Mouse (Mus musculus): ENCODE results near the gene Wnt5a. TPM values are rescaled to one million over a fixed set of nuclear protein-coding genes. Genes with fewer than 3 reads are reported as not detected.
A peak's percentile ranks its signal among the peaks of the same experiment; 100 is the strongest.

The Wnt5a gene
- polyA plus RNA-seq (2015; fragmentation: Nextera tagmentation; extraction: Ambion mirVana), result 137 and 154 TPM in 2 replicates

GRCm38 (mm10) chr14:28504101-28505050 lies at the start of gene Wnt5a:
TSS of gene Wnt5a (plus strand) at chr14:28504750.
- peak within 1 kb of the TSS; percentile 100 for H3K27ac ChIP-seq
- H3K4me2 ChIP-seq (replicated peaks), result peak within 1 kb of the TSS; percentile 90
- under 1% methylated on average over 53 of the region's 53 CpGs for WGBS
- H3K27me3 ChIP-seq, result peaks cover 3% of the 10 kb centered on the region; the same call in 1 of the 2 replicates
- peaks cover 45% of the 10 kb centered on the region for H3K4me1 ChIP-seq
- H3K36me3 ChIP-seq, result no peaks in the 10 kb centered on the region
- ATAC-seq (ENCODE audit: low FRiP score, low read depth), result peak; percentile 46; the same call in 1 of the 2 replicates
- H3K4me3 ChIP-seq, result peak within 1 kb of the TSS; percentile 89
- peak within 1 kb of the TSS; percentile 99 for H3K9ac ChIP-seq
- no peaks in the 10 kb centered on the region for H3K9me3 ChIP-seq

GRCm38 (mm10) chr14:28456372-28457076 lies 48.0 kb upstream of the Wnt5a start:
- Histone ChIP-seq H3K4me1 (peaks cover 16% of the 10 kb centered on the region), H3K36me3 (no peaks in the 10 kb centered on the region), H3K9me3 (no peaks in the 10 kb centered on the region), H3K4me3 (no peak overlapping the region), H3K9ac (no peak overlapping the region), H3K27ac (no peak overlapping the region), H3K27me3 (0 out of 2 replicates have a peak, but pooled peaks cover 3% of the 10 kb centered on the region), H3K4me2 (replicated peaks) (no peak overlapping the region)
- ATAC-seq (ENCODE audit: low FRiP score, low read depth), result no peak
- 74% methylated on average over 7 of the region's 7 CpGs for WGBS

GRCm38 (mm10) chr14:28457428-28457827 lies 47.1 kb upstream of the Wnt5a start:
- no peak overlapping the region for H3K27ac ChIP-seq
- no peak overlapping the region for H3K4me3 ChIP-seq
- no peak for ATAC-seq (ENCODE audit: low FRiP score, low read depth)
- H3K4me2 ChIP-seq (replicated peaks), result no peak overlapping the region
- 0 out of 2 replicates have a peak, but pooled peaks cover 3% of the 10 kb centered on the region for H3K27me3 ChIP-seq
- H3K9me3 ChIP-seq, result no peaks in the 10 kb centered on the region
- H3K36me3 ChIP-seq, result no peaks in the 10 kb centered on the region
- 55% methylated on average over 3 of the region's 3 CpGs for WGBS
- peaks cover 12% of the 10 kb centered on the region for H3K4me1 ChIP-seq
- no peak overlapping the region for H3K9ac ChIP-seq

- H3K27ac ChIP-seq, result peak overlapping the region; percentile 83
- no peaks in the 10 kb centered on the region for H3K9me3 ChIP-seq
- 0 out of 2 replicates have a peak, but pooled peaks have one; percentile 44 for ATAC-seq (ENCODE audit: low FRiP score, low read depth)
- H3K9ac ChIP-seq, result no peak overlapping the region
- peak overlapping the region; percentile 12; the same call in 1 of the 2 replicates for H3K4me2 ChIP-seq (replicated peaks)
- H3K4me1 ChIP-seq, result peaks cover 72% of the 10 kb centered on the region
- H3K27me3 ChIP-seq, result no peaks in the 10 kb centered on the region
- H3K36me3 ChIP-seq, result no peaks in the 10 kb centered on the region
- WGBS, result 15% methylated on average over 5 of the region's 5 CpGs
- no peak overlapping the region for H3K4me3 ChIP-seq
Observed at GRCm38 (mm10) chr14:28467956-28468355, 36.6 kb upstream of the Wnt5a start.

GRCm38 (mm10) chr14:28469696-28470095 lies 34.9 kb upstream of the Wnt5a start:
- WGBS, result 7% methylated on average over 4 of the region's 4 CpGs
- Histone ChIP-seq H3K9me3 (no peaks in the 10 kb centered on the region), H3K27ac (no peak overlapping the region; the same call in 1 of the 2 replicates), H3K4me1 (peaks cover 78% of the 10 kb centered on the region), H3K4me3 (no peak overlapping the region), H3K36me3 (no peaks in the 10 kb centered on the region), H3K9ac (no peak overlapping the region), H3K27me3 (no peaks in the 10 kb centered on the region), H3K4me2 (replicated peaks) (no peak overlapping the region; the same call in 1 of the 2 replicates)
- ATAC-seq (ENCODE audit: low FRiP score, low read depth), result no peak

GRCm38 (mm10) chr14:28470212-28470611 lies 34.3 kb upstream of the Wnt5a start:
- Histone ChIP-seq H3K4me1 (peaks cover 78% of the 10 kb centered on the region), H3K4me3 (no peak overlapping the region), H3K9ac (no peak overlapping the region; the same call in 1 of the 2 replicates), H3K36me3 (no peaks in the 10 kb centered on the region), H3K9me3 (no peaks in the 10 kb centered on the region), H3K27ac (peak overlapping the region; percentile 28; the same call in 1 of the 2 replicates), H3K27me3 (no peaks in the 10 kb centered on the region), H3K4me2 (replicated peaks) (0 out of 2 replicates have a peak overlapping the region, but pooled peaks have one; percentile 9)
- 19% methylated on average over 6 of the region's 6 CpGs for WGBS
- no peak for ATAC-seq (ENCODE audit: low FRiP score, low read depth)

- Histone ChIP-seq H3K4me2 (replicated peaks) (no peak overlapping the region), H3K36me3 (no peaks in the 10 kb centered on the region), H3K27me3 (no peaks in the 10 kb centered on the region), H3K27ac (no peak overlapping the region), H3K9me3 (no peaks in the 10 kb centered on the region), H3K9ac (no peak overlapping the region), H3K4me1 (peaks cover 36% of the 10 kb centered on the region), H3K4me3 (no peak overlapping the region)
- WGBS, result 39% methylated on average over 3 of the region's 3 CpGs
- ATAC-seq (ENCODE audit: low FRiP score, low read depth), result no peak
Observed at GRCm38 (mm10) chr14:28475012-28475411, 29.5 kb upstream of the Wnt5a start.

GRCm38 (mm10) chr14:28475421-28475820 lies 29.1 kb upstream of the Wnt5a start:
- Histone ChIP-seq H3K4me3 (no peak overlapping the region), H3K9me3 (no peaks in the 10 kb centered on the region), H3K4me1 (peaks cover 32% of the 10 kb centered on the region), H3K27me3 (no peaks in the 10 kb centered on the region), H3K36me3 (no peaks in the 10 kb centered on the region), H3K4me2 (replicated peaks) (no peak overlapping the region), H3K27ac (no peak overlapping the region; the same call in 1 of the 2 replicates), H3K9ac (no peak overlapping the region)
- ATAC-seq (ENCODE audit: low FRiP score, low read depth), result no peak
- WGBS, result 29% methylated on average over 7 of the region's 7 CpGs

- ATAC-seq (ENCODE audit: low FRiP score, low read depth), result no peak
- Histone ChIP-seq H3K36me3 (no peaks in the 10 kb centered on the region), H3K9me3 (no peaks in the 10 kb centered on the region), H3K27ac (no peak overlapping the region), H3K4me3 (no peak overlapping the region), H3K27me3 (no peaks in the 10 kb centered on the region), H3K9ac (no peak overlapping the region), H3K4me1 (peaks cover 21% of the 10 kb centered on the region), H3K4me2 (replicated peaks) (no peak overlapping the region)
- WGBS, result 74% methylated on average over 3 of the region's 3 CpGs
Observed at GRCm38 (mm10) chr14:28476746-28477145, 27.8 kb upstream of the Wnt5a start.

- no peak overlapping the region for H3K27ac ChIP-seq
- ATAC-seq (ENCODE audit: low FRiP score, low read depth), result no peak
- H3K9ac ChIP-seq, result no peak overlapping the region
- H3K9me3 ChIP-seq, result no peaks in the 10 kb centered on the region
- H3K4me3 ChIP-seq, result no peak overlapping the region
- no peaks in the 10 kb centered on the region for H3K36me3 ChIP-seq
- peaks cover 10% of the 10 kb centered on the region for H3K4me1 ChIP-seq
- no peak overlapping the region for H3K4me2 ChIP-seq (replicated peaks)
- WGBS, result 84% methylated on average over 1 of the region's 1 CpGs
- H3K27me3 ChIP-seq, result no peaks in the 10 kb centered on the region
Observed at GRCm38 (mm10) chr14:28480866-28481265, 23.7 kb upstream of the Wnt5a start.

GRCm38 (mm10) chr14:28493806-28494205 lies 10.7 kb upstream of the Wnt5a start:
- ATAC-seq (ENCODE audit: low FRiP score, low read depth), result no peak
- whole genome bisulfite sequencing, result 80% methylated on average over 4 of the region's 4 CpGs
- no peaks in the 10 kb centered on the region for H3K9me3 ChIP-seq

GRCm38 (mm10) chr14:28494273-28494672 lies 10.3 kb upstream of the Wnt5a start:
- H3K4me1 ChIP-seq, result no peaks in the 10 kb centered on the region
- H3K9ac ChIP-seq, result no peak overlapping the region
- 85% methylated on average over 5 of the region's 5 CpGs for WGBS
- H3K27me3 ChIP-seq, result no peaks in the 10 kb centered on the region
- ATAC-seq (ENCODE audit: low FRiP score, low read depth), result no peak
- no peak overlapping the region for H3K4me3 ChIP-seq
- no peaks in the 10 kb centered on the region for H3K36me3 ChIP-seq
- no peaks in the 10 kb centered on the region for H3K9me3 ChIP-seq
- no peak overlapping the region for H3K27ac ChIP-seq
- H3K4me2 ChIP-seq (replicated peaks), result no peak overlapping the region

More at GRCm38 (mm10) chr14:28493806-28494205, 10.7 kb upstream of the Wnt5a start:
- H3K4me1 ChIP-seq, result no peaks in the 10 kb centered on the region
- H3K27me3 ChIP-seq, result no peaks in the 10 kb centered on the region
- H3K27ac ChIP-seq, result no peak overlapping the region
- H3K9ac ChIP-seq, result no peak overlapping the region
- no peaks in the 10 kb centered on the region for H3K36me3 ChIP-seq
- H3K4me2 ChIP-seq (replicated peaks), result no peak overlapping the region
- H3K4me3 ChIP-seq, result no peak overlapping the region

All from limb, embryonic 13.5 days (tissue).